Mouse (Mus musculus) heart, adult 2 months (tissue): Measurements from ENCODE around the gene Srm.

Source experiments
- EP300 ChIP-seq: fragments of 200-500 bp; IDR thresholded peaks from 2 replicates; pipeline ENCODE4 v1.6.1; 2011; ENCODE audit warnings: low read depth, low read length, control low read depth; ENCODE audit not compliant: insufficient read depth
- POLR2A ChIP-seq: fragments of 200-500 bp; IDR thresholded peaks from 2 replicates; pipeline ENCODE4 v1.6.1; 2011; ENCODE audit warnings: mild to moderate bottlenecking, low read depth, low read length, control low read depth; ENCODE audit not compliant: insufficient read depth

- TF ChIP-seq EP300 (no peak), POLR2A (no peak)
Observed at GRCm38 (mm10) chr4:148625756-148626622, 34.7 kb downstream of the Srm start.
